9 mouse cellular contexts compared by ENCODE assay signal in the genomic region with DNA sequence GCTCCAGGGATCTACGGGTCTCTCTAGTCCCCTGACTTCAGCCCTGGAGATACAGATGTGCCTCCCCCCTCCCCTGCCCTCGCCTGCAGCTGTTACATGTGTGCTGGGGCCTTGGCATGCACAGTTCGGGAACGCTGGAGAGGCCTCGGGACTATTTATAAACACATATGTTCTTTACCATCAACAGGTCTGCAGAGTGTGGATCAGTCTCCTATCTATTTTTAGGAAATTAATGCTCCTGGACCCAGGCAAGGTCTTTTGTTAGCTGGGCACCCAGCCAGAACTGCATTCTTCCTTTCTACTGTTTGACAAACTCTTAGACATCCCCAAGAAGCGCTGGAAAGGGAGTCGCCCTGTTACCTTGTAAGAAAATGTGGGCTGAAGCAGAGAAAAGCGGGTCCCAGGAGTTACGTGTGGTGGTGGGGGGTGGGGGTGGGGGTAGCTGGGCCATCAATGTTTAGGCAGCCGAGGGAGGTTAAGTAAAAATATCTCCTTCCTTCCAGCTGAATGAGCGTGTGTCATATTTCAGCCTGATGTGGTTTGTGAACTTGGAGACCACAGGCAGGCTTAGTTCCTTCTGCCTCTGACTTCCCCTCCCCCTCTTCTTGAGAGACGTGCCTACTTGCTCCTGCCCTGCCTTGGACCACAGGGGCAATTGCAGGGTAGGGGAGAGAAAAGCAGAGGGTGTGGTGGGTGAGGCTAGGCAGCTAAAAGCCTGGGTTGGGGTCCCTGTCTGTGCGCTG. TPM values are rescaled to one million over a fixed set of nuclear protein-coding genes. Genes with fewer than 3 reads are reported as not detected.
DNase-seq lines count a peak whose midpoint lies in the region; ATAC-seq and TF ChIP-seq lines count a peak whose summit lies in the region.
"Had no signal": no experiment of that assay in that cellular context is flagged by ENCODE, and none has a peak within 500 bp of the region (broad histone marks: within the 10 kb centered on the region; RNA-seq: fewer than 3 reads in every experiment).

No protein-coding gene starts in this region.

- H3K27ac ChIP-seq in gastrocnemius, adult 2 months, result peak overlapping the region; percentile 28; the same call in 1 of the 2 replicates
- peak overlapping the region; percentile 76 for H3K27ac ChIP-seq in embryonic facial prominence, embryonic 14.5 days (replicated peaks; ENCODE audit: low read depth, low read length)
- no peak overlapping the region for H3K27ac ChIP-seq in neural tube, embryonic 15.5 days (replicated peaks)
- H3K27ac ChIP-seq: forebrain, embryonic 12.5 days had no signal

- 13% methylated on average over 13 of the region's 13 CpGs for WGBS in embryonic facial prominence, embryonic 14.5 days
- 60% methylated on average over 13 of the region's 13 CpGs for WGBS in neural tube, embryonic 15.5 days

- no peak overlapping the region for H3K4me3 ChIP-seq in gastrocnemius, adult 2 months
- 0 out of 2 replicates have a peak overlapping the region, but pooled peaks have one; percentile 61 for H3K4me3 ChIP-seq in embryonic facial prominence, embryonic 14.5 days (ENCODE audit: low read depth, low read length)
- no peak overlapping the region for H3K4me3 ChIP-seq in neural tube, embryonic 15.5 days (replicated peaks)
- H3K4me3 ChIP-seq: forebrain, embryonic 12.5 days had no signal

- peak overlapping the region; percentile 92 for H3K4me2 ChIP-seq in embryonic facial prominence, embryonic 14.5 days (ENCODE audit: low read depth, low read length)
- no peak overlapping the region for H3K4me2 ChIP-seq in neural tube, embryonic 15.5 days
- H3K4me2 ChIP-seq: forebrain, embryonic 12.5 days had no signal

- H3K9ac ChIP-seq in embryonic facial prominence, embryonic 14.5 days (ENCODE audit: low read depth, low read length), result peak overlapping the region; percentile 48; the same call in 1 of the 2 replicates
- H3K9ac ChIP-seq in neural tube, embryonic 15.5 days (replicated peaks), result no peak overlapping the region
- H3K9ac ChIP-seq: forebrain, embryonic 12.5 days had no signal

- peak; percentile 50 for ATAC-seq in embryonic facial prominence, embryonic 14.5 days (ENCODE audit: low read depth)
- ATAC-seq in megakaryocyte, adult 5-6 weeks (ENCODE audit: poor library complexity, severe bottlenecking), result peak; percentile 59
- ATAC-seq in neural tube, embryonic 15.5 days (ENCODE audit: low FRiP score), result no peak

- no peak for DNase-seq in gastrocnemius, adult 2 months
- no peak for DNase-seq in gastrocnemius, postnatal 36 days
- peak; percentile 49 for DNase-seq in A20 (ENCODE audit: low read depth, low spot score)
- DNase-seq in embryonic facial prominence, embryonic 14.5 days (ENCODE audit: low spot score), result peak; percentile 91
- no peak for DNase-seq in cerebellum, adult 8-10 months
- no peak for DNase-seq in left cerebral cortex, adult 9 months (ENCODE audit: low spot score in 2 of 2)

- TF ChIP-seq CTCF in gastrocnemius, adult 2 months (IDR thresholded peaks at IDR 0.05), result no peak

- intact Hi-C loops in gastrocnemius, adult 2 months (cut with DNase I), result no loop called here
- intact Hi-C loops in gastrocnemius, postnatal 36 days (cut with DNase I), result no loop called here

- H3K9me3 ChIP-seq in embryonic facial prominence, embryonic 14.5 days (ENCODE audit: control insufficient read depth, low read length), result no peaks in the 10 kb centered on the region
- H3K9me3 ChIP-seq in neural tube, embryonic 15.5 days (replicated peaks), result no peaks in the 10 kb centered on the region
- H3K9me3 ChIP-seq: forebrain, embryonic 12.5 days had no signal

- peaks cover 53% of the 10 kb centered on the region for H3K4me1 ChIP-seq in embryonic facial prominence, embryonic 14.5 days (ENCODE audit: control insufficient read depth, insufficient read depth, low read length)
- H3K4me1 ChIP-seq in neural tube, embryonic 15.5 days, result peaks cover 26% of the 10 kb centered on the region

- no peaks in the 10 kb centered on the region for H3K27me3 ChIP-seq in embryonic facial prominence, embryonic 14.5 days (replicated peaks; ENCODE audit: control insufficient read depth, insufficient read depth, low read length)
- H3K27me3 ChIP-seq in neural tube, embryonic 15.5 days (replicated peaks), result peaks cover 13% of the 10 kb centered on the region; the same call in 1 of the 2 replicates

- H3K36me3 ChIP-seq in embryonic facial prominence, embryonic 14.5 days (ENCODE audit: control insufficient read depth, insufficient read depth, low read length), result no peaks in the 10 kb centered on the region
- H3K36me3 ChIP-seq in neural tube, embryonic 15.5 days, result no peaks in the 10 kb centered on the region
- H3K36me3 ChIP-seq: forebrain, embryonic 12.5 days had no signal

RNA-seq across cellular contexts. Expression of a gene that starts 3.3 kb away (rescaled TPM):
- 100 to 1,000 TPM; 676 to 777 TPM for total RNA-seq in gastrocnemius, adult 2 months (2021)
- total RNA-seq in gastrocnemius, postnatal 36 days (2021), result 100 to 1,000 TPM; 396 to 415 TPM
- polyA plus RNA-seq in embryonic facial prominence, embryonic 14.5 days (2014; fragmentation: Nextera tagmentation; extraction: Ambion mirVana), result 359 and 397 TPM in 2 replicates
- 54.1 and 69.6 TPM in 2 replicates for total RNA-seq in megakaryocyte, adult 5-6 weeks (2015)
- 90.9 and 98.1 TPM in 2 replicates for total RNA-seq in megakaryocyte, adult 5-6 weeks (2017)
- polyA plus RNA-seq in neural tube, embryonic 15.5 days (2015; fragmentation: Nextera tagmentation; extraction: Ambion mirVana), result 38.4 and 59.2 TPM in 2 replicates

RNA-seq across cellular contexts. Expression of a gene that starts 58.6 kb away (rescaled TPM):
- 10 to 100 TPM; 87.9 to 91.5 TPM for total RNA-seq in gastrocnemius, adult 2 months (2021)
- total RNA-seq in gastrocnemius, postnatal 36 days (2021), result 10 to 100 TPM; 65.4 to 81.3 TPM
- polyA plus RNA-seq in embryonic facial prominence, embryonic 14.5 days (2014; fragmentation: Nextera tagmentation; extraction: Ambion mirVana), result 278 and 298 TPM in 2 replicates
- total RNA-seq in megakaryocyte, adult 5-6 weeks (2015), result 153 and 167 TPM in 2 replicates
- 134 and 137 TPM in 2 replicates for total RNA-seq in megakaryocyte, adult 5-6 weeks (2017)
- 421 and 449 TPM in 2 replicates for polyA plus RNA-seq in neural tube, embryonic 15.5 days (2015; fragmentation: Nextera tagmentation; extraction: Ambion mirVana)

Comparison
In these comparisons a context has a peak if more than half of its experiments do, and no peak if none do; other contexts are left out.
1. DNase-seq: peak in A20 (single experiment) and embryonic facial prominence, embryonic 14.5 days (single experiment); none in gastrocnemius, adult 2 months (single experiment), gastrocnemius, postnatal 36 days (0 of 2), cerebellum, adult 8-10 months (single experiment) and left cerebral cortex, adult 9 months (0 of 2).
2. RNA of a gene that starts 3.3 kb away (total RNA-seq): 676 to 777 TPM in gastrocnemius, adult 2 months and 396 to 415 TPM in gastrocnemius, postnatal 36 days; 54.1 to 98.1 TPM in megakaryocyte, adult 5-6 weeks; every median in the first group is over 4 times any median in the second.